Mouse (Mus musculus): ENCODE measurements around the gene Efcab1. TPM values are rescaled to one million over a fixed set of nuclear protein-coding genes. Genes with fewer than 3 reads are reported as not detected.

The Efcab1 gene
- polyA plus RNA-seq (2012; rRNA removed), result 1.7 TPM in 2 replicates

GRCm38 (mm10) chr16:14906393-14907100, at the start of gene Efcab1:
Gene Efcab1, plus strand, starts transcription at chr16:14906606.

